Mouse (Mus musculus) midbrain, embryonic 16.5 days (tissue): ENCODE measurements around the gene Hist2h3c2. TPM values are rescaled to one million over a fixed set of nuclear protein-coding genes. Genes with fewer than 3 reads are reported as not detected.
"Not testable (repeated sequence)": the region's sequence is repeated elsewhere in the genome, so short reads cannot be mapped to it uniquely, and the experiment has no call there.

Source experiments
- ATAC-seq: fragments of 200-750 bp; cut with Nextera tagmentation; 2 replicates; pipeline ENCODE4 v1.8.0; 2017; ENCODE audit warnings: moderate TSS enrichment
- H3K27ac ChIP-seq: fragments of 300-500 bp; sonication (generic); 2 replicates; pipeline ENCODE4 v1.5.1; 2014; ENCODE audit warnings: mild to moderate bottlenecking, low read length, mixed read lengths
- H3K27me3 ChIP-seq: fragments of 300-500 bp; sonication (generic); 2 replicates; pipeline ENCODE4 v1.6.1; 2014; ENCODE audit warnings: low read depth, low read length, mixed read lengths; ENCODE audit not compliant: control insufficient read depth, insufficient read depth
- H3K36me3 ChIP-seq: fragments of 300-500 bp; sonication (generic); 2 replicates; pipeline ENCODE4 v1.6.1; 2014; ENCODE audit warnings: mild to moderate bottlenecking, low read length, moderate library complexity, mixed read lengths; ENCODE audit not compliant: control insufficient read depth, insufficient read depth
- H3K4me1 ChIP-seq: fragments of 300-500 bp; sonication (generic); 2 replicates; pipeline ENCODE4 v1.6.1; 2014; ENCODE audit warnings: mild to moderate bottlenecking, low read length, mixed read lengths; ENCODE audit not compliant: control insufficient read depth, insufficient read depth
- H3K4me2 ChIP-seq: fragments of 300-500 bp; sonication (generic); 2 replicates; pipeline ENCODE4 v1.6.1; 2014; ENCODE audit warnings: mild to moderate bottlenecking, low read length, mixed read lengths
- H3K4me3 ChIP-seq: fragments of 300-500 bp; sonication (generic); 2 replicates; pipeline ENCODE4 v1.5.1; 2014; ENCODE audit warnings: low read depth, mild to moderate bottlenecking, low read length, moderate library complexity, mixed read lengths
- H3K9ac ChIP-seq: fragments of 300-500 bp; sonication (generic); 2 replicates; pipeline ENCODE4 v1.6.1; 2014; ENCODE audit warnings: low read depth, low read length, mixed read lengths
- H3K9me3 ChIP-seq: fragments of 300-500 bp; sonication (generic); replicated peaks from 2 replicates; pipeline ENCODE4 v1.6.1; 2014; ENCODE audit warnings: mild to moderate bottlenecking, low read length, mixed read lengths; ENCODE audit not compliant: control insufficient read depth, poor library complexity, severe bottlenecking
- WGBS: fragments of 180-500 bp; shearing (Covaris S2); extraction: QIAGEN DNeasy Blood & Tissue Kit; methylation state at CpG from one replicate; pipeline ENCODE4 v1.1.7; 2014; 5-methylcytosine and 5-hydroxymethylcytosine counted together
- polyA plus RNA-seq: library from polyadenylated mRNA; unstranded; fragments of >200 nt; fragmentation: Nextera tagmentation; extraction: Ambion mirVana; gene quantifications from 2 replicates; pipeline ENCODE4 v1.2.1, GENCODE M21; 2015

The Hist2h3c2 gene
- polyA plus RNA-seq, 1 experiment from 2014 or later = 1.3 TPM

DNA sequence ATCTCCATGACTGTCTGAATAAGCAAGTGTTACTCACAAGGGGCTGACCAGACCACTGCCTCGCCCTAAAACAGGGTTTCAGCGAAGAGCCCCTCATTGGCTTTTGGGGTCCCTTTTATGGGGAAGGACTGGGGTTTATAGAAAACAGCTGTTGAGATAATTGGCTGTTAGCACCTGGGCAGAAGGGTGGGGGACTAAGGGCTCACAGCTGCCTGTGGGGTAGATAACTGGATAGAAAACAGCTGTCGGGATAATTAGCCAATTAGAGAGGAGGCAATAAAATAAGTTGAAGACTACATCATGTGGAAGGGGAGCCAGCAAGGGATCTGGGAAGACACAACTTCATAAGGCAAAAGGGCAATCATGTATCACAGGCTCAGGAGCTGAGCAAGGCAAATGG is 12.0 kb upstream of the Hist2h3c2 start:
- Histone ChIP-seq H3K9me3 (no peaks in the 10 kb centered on the region), H3K36me3 (no peaks in the 10 kb centered on the region), H3K27me3 (no peaks in the 10 kb centered on the region), H3K4me2 (no peak overlapping the region), H3K4me1 (peaks cover 5% of the 10 kb centered on the region), H3K9ac (no peak overlapping the region), H3K4me3 (no peak overlapping the region), H3K27ac (no peak overlapping the region)
- WGBS = 95% methylated on average over 3 of the region's 3 CpGs
- no peak for ATAC-seq

DNA sequence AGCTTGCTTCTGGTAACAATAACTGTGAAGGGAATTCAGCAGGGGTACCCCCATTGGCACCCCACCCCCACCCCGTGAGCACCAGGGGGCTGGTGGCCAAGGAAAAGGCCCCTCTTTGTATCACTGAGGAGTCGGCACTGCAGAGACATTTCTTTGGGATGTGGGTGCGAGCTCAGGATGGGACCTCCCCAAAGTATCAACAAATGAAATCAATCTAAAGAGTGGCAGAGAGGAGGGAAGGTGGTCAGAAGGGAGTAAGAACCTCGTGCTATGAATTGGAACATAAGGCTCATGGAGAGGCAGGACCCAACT is 10.1 kb upstream of the Hist2h3c2 start:
- Histone ChIP-seq H3K27me3 (no peaks in the 10 kb centered on the region), H3K4me2 (no peak overlapping the region), H3K27ac (no peak overlapping the region), H3K9me3 (no peaks in the 10 kb centered on the region), H3K9ac (no peak overlapping the region), H3K4me1 (peaks cover 13% of the 10 kb centered on the region), H3K36me3 (no peaks in the 10 kb centered on the region), H3K4me3 (no peak overlapping the region)
- WGBS = 56% methylated on average over 4 of the region's 4 CpGs
- no peak for ATAC-seq

DNA sequence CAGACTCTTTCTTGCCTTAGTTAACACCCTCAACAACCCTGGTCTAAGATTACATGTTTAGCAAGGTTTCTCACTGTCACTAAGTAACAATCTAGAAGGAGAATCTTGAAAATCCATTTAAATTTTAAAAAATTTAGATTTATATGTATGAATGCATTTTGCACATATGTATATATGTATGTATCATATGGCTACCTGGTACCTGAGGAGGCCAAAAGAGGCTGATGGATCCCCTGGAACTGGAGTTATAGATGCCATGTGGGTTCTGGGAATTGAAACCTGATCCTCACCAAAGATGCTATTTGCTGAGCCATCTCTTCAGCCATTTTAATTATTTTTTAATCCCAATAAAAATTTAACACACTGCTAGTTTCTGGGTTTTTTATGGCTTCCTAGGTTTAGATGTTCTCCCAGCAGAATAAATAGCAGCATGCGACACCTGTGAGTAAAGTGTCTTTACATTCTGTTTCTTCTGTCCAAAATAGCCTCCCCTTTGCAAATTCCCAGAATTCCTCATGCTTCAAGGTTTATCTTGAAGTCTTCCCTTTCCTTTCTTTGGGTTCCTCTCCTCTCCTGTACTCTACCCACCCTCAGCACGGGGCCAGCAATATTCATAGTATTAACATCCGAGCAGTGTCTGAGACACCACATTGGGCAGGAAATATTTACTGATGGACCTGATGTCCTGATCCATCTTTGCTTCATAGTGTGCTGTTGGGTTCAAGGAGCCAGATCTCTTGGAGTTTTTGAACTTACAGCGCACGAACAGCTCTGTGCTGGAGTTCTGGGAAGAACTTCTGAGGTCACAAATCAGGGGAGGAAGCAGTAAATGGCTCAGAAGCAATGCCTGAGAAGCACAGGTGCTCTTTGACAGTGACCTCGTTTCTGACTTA is 9.5 kb upstream of the Hist2h3c2 start:
- H3K27me3 ChIP-seq = no peaks in the 10 kb centered on the region
- H3K4me2 ChIP-seq = no peak overlapping the region; the same call in 1 of the 2 replicates
- no peaks in the 10 kb centered on the region for H3K36me3 ChIP-seq
- no peak overlapping the region for H3K4me3 ChIP-seq
- no peak for ATAC-seq
- 58% methylated on average over 6 of the region's 6 CpGs for WGBS
- no peaks in the 10 kb centered on the region for H3K9me3 ChIP-seq
- H3K4me1 ChIP-seq = peaks cover 13% of the 10 kb centered on the region
- no peak overlapping the region for H3K9ac ChIP-seq
- H3K27ac ChIP-seq = no peak overlapping the region

DNA sequence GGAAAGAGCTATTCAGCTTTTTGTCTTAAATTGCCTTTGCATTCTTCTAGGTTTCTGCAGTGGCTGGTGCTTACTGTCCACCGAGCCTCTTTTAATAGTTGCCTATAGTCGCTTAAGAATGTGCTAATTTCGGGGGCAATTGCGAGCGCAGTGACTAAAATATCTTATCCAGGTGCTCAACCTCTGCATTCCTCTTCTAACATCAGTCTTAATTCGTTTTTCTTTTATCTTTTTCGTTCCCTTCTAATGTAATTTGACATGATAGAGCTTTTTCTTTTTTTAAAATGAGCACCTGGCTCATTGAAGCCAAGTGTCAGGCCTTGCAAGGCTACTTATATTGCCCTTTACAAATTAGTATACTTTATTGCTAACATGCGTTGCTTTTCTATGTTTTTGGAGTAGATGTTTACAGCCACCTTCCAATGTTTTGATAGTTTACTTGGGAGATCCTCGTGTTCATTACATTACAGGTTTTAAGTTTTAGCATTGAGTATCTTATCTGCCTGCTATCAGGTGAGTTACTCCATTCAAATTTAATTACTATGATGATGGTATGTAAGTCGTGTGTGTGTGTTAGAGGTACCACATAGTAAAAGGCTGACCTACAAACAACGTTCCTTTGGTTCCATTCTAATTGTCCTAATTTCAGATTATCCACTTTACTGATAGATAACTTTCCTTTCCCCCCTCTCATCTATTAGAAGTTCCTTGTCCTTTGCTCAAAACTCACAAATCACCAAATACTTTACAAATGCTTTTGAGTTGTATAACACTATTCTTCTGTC is 8.6 kb upstream of the Hist2h3c2 start:
- 4% methylated on average over 11 of the region's 11 CpGs for WGBS
- ATAC-seq = no peak

DNA sequence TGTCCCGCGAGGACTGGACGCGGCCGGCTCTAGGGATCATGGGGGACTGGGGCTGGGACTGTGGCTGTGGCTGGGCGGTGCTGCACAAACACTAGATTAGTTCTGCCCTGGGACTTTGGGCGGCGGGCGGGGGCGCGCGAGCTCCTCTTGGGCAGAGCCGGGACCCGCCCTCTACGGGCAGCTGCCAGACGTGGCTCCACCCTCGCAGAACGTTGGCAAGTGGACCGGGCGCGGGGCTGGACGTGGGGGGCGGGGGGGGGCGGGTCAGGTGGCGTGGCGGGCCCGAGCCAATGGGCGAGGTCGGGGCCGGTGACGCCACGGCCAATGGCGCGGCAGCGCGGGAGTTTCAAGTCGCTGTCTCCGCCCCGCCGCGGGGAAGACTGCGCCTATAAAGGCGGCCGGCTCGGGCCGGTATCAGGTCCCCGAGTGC is 7.5 kb upstream of the Hist2h3c2 start, which contains the start of gene Hist2h3c1:
Hist2h3c1 (plus strand) TSS at position 259 of the 430 bp plus-strand sequence.
- not testable (repeated sequence) for H3K36me3 ChIP-seq, H3K9ac ChIP-seq, H3K27me3 ChIP-seq, H3K9me3 ChIP-seq
- H3K4me2 ChIP-seq = peak within 1 kb of the TSS; percentile 42
- H3K4me3 ChIP-seq = peak within 1 kb of the TSS; percentile 31
- peak within 1 kb of the TSS; percentile 60; the same call in 1 of the 2 replicates for H3K27ac ChIP-seq
- peaks cover 13% of the 10 kb centered on the region for H3K4me1 ChIP-seq
- peak; percentile 90 for ATAC-seq
- no CpG with 5 or more reads among the region's 47 CpGs for WGBS

More for the DNA sequence above, 8.6 kb upstream of the Hist2h3c2 start:
- Histone ChIP-seq H3K27me3 (no peaks in the 10 kb centered on the region), H3K9me3 (no peaks in the 10 kb centered on the region), H3K4me1 (peaks cover 13% of the 10 kb centered on the region), H3K27ac (no peak overlapping the region), H3K4me2 (peak overlapping the region; percentile 42), H3K36me3 (no peaks in the 10 kb centered on the region), H3K9ac (no peak overlapping the region), H3K4me3 (peak overlapping the region; percentile 26)

DNA sequence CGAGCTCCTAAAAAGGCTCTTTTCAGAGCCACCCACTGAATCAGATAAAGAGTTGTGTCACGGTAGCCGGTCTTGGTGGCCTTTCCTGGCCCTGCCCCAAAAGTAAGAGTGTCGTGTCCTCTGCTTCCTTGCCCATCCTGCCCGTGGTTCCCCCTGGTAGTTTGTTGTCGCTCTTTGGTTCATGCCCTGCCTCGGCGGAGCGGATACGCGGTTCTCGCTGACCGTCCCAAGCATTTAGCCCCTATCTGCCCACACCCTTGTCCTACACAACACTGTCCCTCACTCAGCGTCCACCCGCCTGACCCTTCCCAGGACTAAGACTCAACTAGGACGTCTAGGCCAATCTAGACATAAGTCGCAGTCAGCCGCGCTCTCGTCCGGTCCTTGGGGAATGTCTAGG is 7.1 kb upstream of the Hist2h3c2 start:
- WGBS = 0% methylated on average over 10 of the region's 21 CpGs
- H3K9ac ChIP-seq = not testable (repeated sequence)

DNA sequence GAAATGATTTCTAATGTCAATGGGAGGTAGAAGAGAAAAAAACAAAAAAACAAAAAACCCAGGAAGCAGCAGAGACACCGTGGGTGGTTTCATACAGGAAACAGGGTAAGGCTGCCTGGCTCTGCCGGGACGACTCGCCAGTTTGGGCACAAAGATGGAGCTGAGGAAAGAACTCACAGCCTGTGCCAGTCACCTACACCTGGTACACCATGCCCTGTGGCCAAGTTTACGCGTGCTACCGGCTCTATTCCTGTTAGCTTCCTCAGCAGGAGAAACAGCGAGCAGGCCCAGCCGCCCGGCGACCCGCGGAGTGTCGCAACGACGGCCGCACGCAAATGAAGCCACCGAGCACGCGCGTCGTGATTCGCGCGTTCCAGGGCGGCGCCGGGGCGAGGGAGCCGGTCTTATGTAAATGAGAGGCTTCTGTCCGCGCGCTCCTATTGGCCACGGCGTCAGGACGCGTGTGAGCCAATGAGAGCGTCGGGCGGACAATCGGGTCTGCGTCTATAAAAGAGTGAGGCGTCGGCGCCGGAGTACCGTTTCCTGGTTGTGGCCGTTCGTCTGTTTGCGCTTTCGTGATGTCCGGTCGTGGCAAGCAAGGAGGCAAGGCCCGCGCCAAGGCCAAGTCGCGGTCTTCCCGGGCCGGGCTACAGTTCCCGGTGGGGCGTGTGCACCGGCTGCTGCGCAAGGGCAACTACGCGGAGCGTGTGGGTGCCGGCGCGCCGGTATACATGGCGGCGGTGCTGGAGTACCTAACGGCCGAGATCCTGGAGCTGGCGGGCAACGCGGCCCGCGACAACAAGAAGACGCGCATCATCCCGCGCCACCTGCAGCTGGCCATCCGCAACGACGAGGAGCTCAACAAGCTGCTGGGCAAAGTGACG is 6.3 kb upstream of the Hist2h3c2 start, which contains the start of gene Hist2h2aa1:
Hist2h2aa1 (plus strand) TSS at position 495 of the 884 bp plus-strand sequence.
- not testable (repeated sequence) for H3K36me3 ChIP-seq, H3K9me3 ChIP-seq, H3K27me3 ChIP-seq
- Histone ChIP-seq H3K4me3 (peak within 1 kb of the TSS; percentile 42), H3K9ac (peak within 1 kb of the TSS; percentile 77), H3K4me1 (peaks cover 18% of the 10 kb centered on the region), H3K27ac (peak within 1 kb of the TSS; percentile 93), H3K4me2 (peak within 1 kb of the TSS; percentile 68)
- WGBS = 1% methylated on average over 23 of the region's 88 CpGs
- peak; percentile 92 for ATAC-seq

More for the DNA sequence above, 7.1 kb upstream of the Hist2h3c2 start:
- peaks cover 14% of the 10 kb centered on the region for H3K4me1 ChIP-seq
- H3K27me3 ChIP-seq, H3K36me3 ChIP-seq, H3K9me3 ChIP-seq: not testable (repeated sequence)
- 0 out of 2 replicates have a peak overlapping the region, but pooled peaks have one; percentile 31 for H3K4me2 ChIP-seq
- peak overlapping the region; percentile 31 for H3K4me3 ChIP-seq
- H3K27ac ChIP-seq = peak overlapping the region; percentile 60; the same call in 1 of the 2 replicates
- ATAC-seq = peak; percentile 59

DNA sequence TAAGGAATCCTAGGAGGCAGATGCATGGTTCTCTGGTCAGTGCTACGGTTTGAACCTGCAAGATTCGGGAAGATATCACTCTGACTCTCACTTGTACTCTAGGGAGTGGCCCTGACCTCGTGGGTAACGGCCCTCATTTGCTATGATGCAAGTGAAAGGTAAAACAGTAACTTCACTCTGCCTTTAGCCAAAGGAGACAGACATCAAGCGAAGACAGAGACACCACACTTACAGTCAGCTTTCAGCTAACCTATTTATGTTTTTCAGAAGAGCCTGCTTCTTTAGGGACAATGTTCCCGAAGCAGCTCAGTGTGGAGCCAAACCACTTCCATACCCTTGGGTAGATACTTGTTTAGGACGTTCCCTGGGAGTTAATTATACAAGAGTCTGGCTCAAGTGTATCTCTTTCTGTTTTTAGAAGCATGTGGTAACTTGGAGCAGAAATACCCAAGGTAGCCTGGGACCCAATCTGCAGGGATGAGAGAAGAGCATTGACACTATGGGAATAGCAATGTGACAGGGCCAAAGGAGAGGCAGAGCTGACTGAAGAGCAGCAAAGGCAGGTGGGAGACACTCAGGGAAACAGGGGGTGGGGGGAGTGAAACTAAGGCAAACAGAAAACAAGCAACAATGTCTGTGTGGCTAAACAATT is 5.1 kb upstream of the Hist2h3c2 start:
- WGBS = 86% methylated on average over 7 of the region's 7 CpGs
- Histone ChIP-seq H3K27ac (peak overlapping the region; percentile 93), H3K4me3 (no peak overlapping the region), H3K4me1 (peaks cover 18% of the 10 kb centered on the region), H3K36me3 (no peaks in the 10 kb centered on the region), H3K4me2 (peak overlapping the region; percentile 68; the same call in 1 of the 2 replicates), H3K9me3 (no peaks in the 10 kb centered on the region), H3K9ac (no peak overlapping the region), H3K27me3 (no peaks in the 10 kb centered on the region)
- ATAC-seq = no peak
